Mouse (Mus musculus) central nervous system, embryonic 14 days (tissue): ENCODE results near the gene Fam81a. TPM values are rescaled to one million over a fixed set of nuclear protein-coding genes. Genes with fewer than 3 reads are reported as not detected.

Experiments used
- polyA plus RNA-seq: library from polyadenylated mRNA; depleted of rRNA; stranded (reverse); fragments of >200 nt; gene quantifications from 2 replicates; pipeline ENCODE4 v1.2.3, GENCODE M21; 2012; rRNA removed

The Fam81a gene
- 3.7 and 4.7 TPM in 2 replicates for polyA plus RNA-seq

DNA sequence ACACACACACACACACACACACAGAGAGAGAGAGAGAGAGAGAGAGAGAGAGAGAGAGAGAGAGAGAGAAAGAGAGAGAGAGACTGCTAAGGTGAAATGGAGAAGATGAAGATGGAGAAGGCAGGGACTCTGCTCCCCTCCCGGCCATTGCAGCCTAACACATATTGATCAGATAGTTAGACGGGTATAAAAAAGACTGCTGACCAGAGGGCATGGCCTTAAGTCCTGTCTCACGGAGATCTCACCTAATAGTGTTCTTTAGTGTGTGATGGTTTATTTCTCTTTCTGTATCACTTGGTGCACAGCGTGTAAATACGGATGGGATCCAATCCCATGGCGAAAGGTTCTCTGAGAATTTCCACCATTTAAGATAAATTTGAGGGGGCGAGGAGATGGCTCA is at the start of gene Fam81a:
Gene Fam81a, minus strand, starts transcription at position 101 of the 400 bp plus-strand sequence.

Other genes starting within 250 kb of the Fam81a start
- 89.3 and 97.6 TPM in 2 replicates for gene Bnip2, start 153.1 kb downstream of the Fam81a start, polyA plus RNA-seq
- 111 and 116 TPM in 2 replicates for gene Gtf2a2, start 130.0 kb downstream of the Fam81a start, polyA plus RNA-seq
- not detected in 2 replicates for gene Gcnt3, start 104.5 kb downstream of the Fam81a start, polyA plus RNA-seq
- 3.8 and 6.0 TPM in 2 replicates for gene Myo1e, start 64.8 kb upstream of the Fam81a start, polyA plus RNA-seq